Mouse (Mus musculus) brain, embryonic 14.5 days (tissue): Measurements from ENCODE around the gene Grk2.

Experiments used
- CTCF ChIP-seq: fragments of 200-500 bp; IDR thresholded peaks from 2 replicates; pipeline ENCODE4 v1.5.1; 2012; ENCODE audit warnings: inconsistent platforms, mild to moderate bottlenecking, moderate library complexity, borderline replicate concordance; ENCODE audit not compliant: insufficient read depth, insufficient read length; ENCODE audit errors: extremely low read depth
- POLR2A ChIP-seq: fragments of 200-500 bp; IDR thresholded peaks from 2 replicates; pipeline ENCODE4 v1.6.1; 2012; ENCODE audit warnings: mild to moderate bottlenecking, inconsistent platforms, borderline replicate concordance; ENCODE audit not compliant: poor library complexity, insufficient read depth, insufficient read length, severe bottlenecking; ENCODE audit errors: extremely low read depth

- peak; percentile 26; the same call in 1 of the 2 replicates for TF ChIP-seq CTCF
- no peak for TF ChIP-seq POLR2A
Measured at GRCm38 (mm10) chr19:4261038-4261698, 44.9 kb downstream of the Grk2 start.
